Mouse (Mus musculus): ENCODE data around the gene Pfkp.
A peak's percentile ranks its signal among the peaks of the same experiment; 100 is the strongest.

Pfkp gene

DNA sequence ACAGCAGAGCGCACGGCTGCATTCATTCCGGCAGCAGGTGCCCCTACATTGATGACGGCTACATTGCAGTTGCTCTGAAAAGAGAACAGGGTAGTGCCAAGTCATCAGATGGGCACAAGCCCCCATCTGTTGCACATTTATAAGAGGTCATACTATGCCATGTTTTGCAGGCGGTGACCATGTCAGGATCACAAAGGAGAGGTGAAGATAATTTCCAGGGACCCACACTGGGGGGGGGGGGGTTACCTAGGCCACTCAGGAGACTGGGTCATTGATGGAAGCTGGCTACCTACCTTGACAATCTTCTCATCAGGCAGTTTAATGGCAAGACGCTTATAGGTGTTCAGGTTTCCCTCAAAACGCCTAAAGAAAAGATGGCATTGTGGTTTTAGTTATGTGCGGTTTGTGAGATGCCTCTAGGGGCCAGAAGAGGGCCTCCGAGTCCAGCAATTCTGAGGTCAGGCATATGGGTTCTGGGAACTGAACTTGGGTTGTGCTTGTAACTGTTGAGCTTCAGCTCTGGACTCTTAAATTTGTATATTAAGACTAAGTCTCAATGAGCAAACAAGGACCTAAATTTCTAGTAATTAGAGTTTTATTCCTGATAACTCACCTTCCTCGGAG is 45.7 kb downstream of the Pfkp start:
- peak; percentile 3 for DNase-seq (ENCODE audit: low read depth, low spot score)
- Histone ChIP-seq H3K27me3 (ENCODE audit: control insufficient read depth, insufficient read depth, low read length, poor library complexity, severe bottlenecking) (no peaks in the 10 kb centered on the region), H3K36me3 (ENCODE audit: control insufficient read depth, insufficient read depth, low read length, poor library complexity, severe bottlenecking) (no peaks in the 10 kb centered on the region)

DNA sequence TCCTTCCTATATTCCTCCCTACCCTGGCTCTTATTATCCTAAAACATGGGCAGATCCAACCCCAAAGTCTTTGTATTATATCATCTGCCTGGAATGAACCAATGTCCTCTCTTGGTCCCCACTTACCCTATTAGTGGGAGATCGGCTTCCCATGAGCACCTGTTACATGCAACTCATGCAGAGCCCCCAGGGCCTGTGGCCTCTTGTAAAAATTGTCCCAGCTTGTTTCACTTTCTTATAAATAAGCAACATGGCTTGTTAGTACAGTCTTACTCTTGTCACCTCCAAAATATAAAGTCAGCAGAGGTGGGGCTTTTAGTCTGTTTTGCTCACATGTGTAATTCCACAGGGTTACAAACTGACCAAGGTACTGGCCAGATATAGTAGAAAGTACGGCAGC is 46.9 kb downstream of the Pfkp start:
- DNase-seq (ENCODE audit: low read depth, low spot score), result no peak

DNA sequence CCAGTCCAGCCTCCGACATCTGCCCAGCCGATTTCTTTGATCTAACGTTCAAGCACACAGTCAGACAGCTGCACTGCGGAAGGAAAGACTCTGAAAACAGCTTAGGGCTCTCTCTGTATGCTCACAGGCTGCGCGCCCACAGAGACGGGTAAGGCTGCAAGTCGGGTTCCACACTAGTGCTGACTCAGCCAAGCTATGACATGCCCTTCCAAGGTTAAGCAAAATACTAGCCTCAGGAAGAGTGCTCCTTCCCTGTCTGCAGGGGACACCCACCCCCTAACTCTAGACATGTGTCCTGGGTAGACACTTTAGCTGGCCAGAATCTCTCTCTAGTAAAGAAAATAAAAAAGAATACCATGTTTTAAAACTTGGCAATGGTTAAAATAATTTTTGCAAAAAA is 48.0 kb downstream of the Pfkp start:
- no peak for DNase-seq (ENCODE audit: low read depth, low spot score)
- Histone ChIP-seq H3K27me3 (ENCODE audit: control insufficient read depth, insufficient read depth, low read length, poor library complexity, severe bottlenecking) (no peaks in the 10 kb centered on the region), H3K36me3 (ENCODE audit: control insufficient read depth, insufficient read depth, low read length, poor library complexity, severe bottlenecking) (no peaks in the 10 kb centered on the region)

More for the DNA sequence above, 46.9 kb downstream of the Pfkp start:
- H3K27me3 ChIP-seq (ENCODE audit: control insufficient read depth, insufficient read depth, low read length, poor library complexity, severe bottlenecking), result no peaks in the 10 kb centered on the region
- no peaks in the 10 kb centered on the region for H3K36me3 ChIP-seq (ENCODE audit: control insufficient read depth, insufficient read depth, low read length, poor library complexity, severe bottlenecking)

DNA sequence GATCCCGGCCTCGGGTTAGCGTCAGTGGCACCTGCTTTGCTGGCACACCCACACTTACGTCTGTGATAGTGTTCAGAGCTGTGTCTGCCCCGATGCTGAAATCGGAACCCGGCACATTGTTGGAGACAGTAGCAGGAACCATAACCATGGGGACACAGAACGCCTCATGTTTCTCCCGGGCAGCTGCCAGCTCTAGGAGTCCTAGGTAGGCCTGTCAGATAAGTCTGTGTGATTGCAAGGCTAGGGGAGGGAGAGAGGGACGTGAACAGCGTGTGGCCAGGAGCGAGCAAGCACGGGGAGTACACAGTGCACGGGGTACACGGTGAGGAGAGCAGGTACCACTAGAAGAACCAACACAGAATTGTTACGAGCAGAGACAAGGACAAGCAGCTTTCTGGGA is 50.8 kb downstream of the Pfkp start:
- no peak for DNase-seq (ENCODE audit: low read depth, low spot score)
- H3K36me3 ChIP-seq (ENCODE audit: control insufficient read depth, insufficient read depth, low read length, poor library complexity, severe bottlenecking), result peaks cover 3% of the 10 kb centered on the region; the same call in 1 of the 2 replicates
- no peaks in the 10 kb centered on the region for H3K27me3 ChIP-seq (ENCODE audit: control insufficient read depth, insufficient read depth, low read length, poor library complexity, severe bottlenecking)

DNA sequence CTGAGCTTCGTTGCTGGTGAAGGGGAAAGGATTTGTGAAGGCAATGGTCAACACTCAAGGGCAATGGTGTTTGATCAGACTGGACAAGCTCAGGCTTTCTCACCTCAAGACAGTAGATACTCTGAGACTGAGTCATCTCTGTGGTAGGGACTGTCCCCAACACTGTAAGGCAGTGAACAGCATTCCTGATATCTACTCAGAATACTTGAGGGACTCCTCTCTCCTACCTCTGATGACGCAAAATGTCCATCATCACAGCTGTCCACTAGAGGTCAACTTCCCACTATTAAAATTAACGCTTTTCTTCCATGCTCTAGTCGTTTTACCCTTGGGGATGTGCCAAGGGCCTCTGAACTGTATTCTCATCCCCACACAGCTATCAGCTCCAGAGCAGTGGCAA is 53.2 kb downstream of the Pfkp start:
- DNase-seq (ENCODE audit: low read depth, low spot score), result no peak
- Histone ChIP-seq H3K36me3 (ENCODE audit: control insufficient read depth, insufficient read depth, low read length, poor library complexity, severe bottlenecking) (peaks cover 3% of the 10 kb centered on the region), H3K27me3 (ENCODE audit: control insufficient read depth, insufficient read depth, low read length, poor library complexity, severe bottlenecking) (no peaks in the 10 kb centered on the region)

DNA sequence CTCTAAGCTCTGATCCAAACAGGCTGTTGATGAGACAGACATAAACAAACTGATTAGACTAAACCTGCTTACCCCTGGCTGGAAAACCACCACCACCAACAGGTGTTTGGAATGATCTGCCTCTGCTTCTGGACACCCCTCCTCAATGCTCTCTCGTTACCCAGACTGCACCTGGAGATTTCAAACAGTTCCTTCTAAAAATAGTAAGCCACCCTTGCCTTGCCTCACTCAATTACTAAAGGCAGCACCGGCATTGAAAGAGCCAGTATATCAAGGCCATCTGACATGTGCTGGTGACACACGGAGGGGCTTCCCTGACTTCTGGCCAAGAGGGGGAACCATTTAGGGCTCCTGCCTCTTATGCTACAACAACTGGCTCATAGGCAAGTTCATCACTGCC is 57.7 kb downstream of the Pfkp start:
- Histone ChIP-seq H3K27me3 (ENCODE audit: control insufficient read depth, insufficient read depth, low read length, poor library complexity, severe bottlenecking) (no peaks in the 10 kb centered on the region), H3K36me3 (ENCODE audit: control insufficient read depth, insufficient read depth, low read length, poor library complexity, severe bottlenecking) (peaks cover 3% of the 10 kb centered on the region)
- no peak for DNase-seq (ENCODE audit: low read depth, low spot score)

DNA sequence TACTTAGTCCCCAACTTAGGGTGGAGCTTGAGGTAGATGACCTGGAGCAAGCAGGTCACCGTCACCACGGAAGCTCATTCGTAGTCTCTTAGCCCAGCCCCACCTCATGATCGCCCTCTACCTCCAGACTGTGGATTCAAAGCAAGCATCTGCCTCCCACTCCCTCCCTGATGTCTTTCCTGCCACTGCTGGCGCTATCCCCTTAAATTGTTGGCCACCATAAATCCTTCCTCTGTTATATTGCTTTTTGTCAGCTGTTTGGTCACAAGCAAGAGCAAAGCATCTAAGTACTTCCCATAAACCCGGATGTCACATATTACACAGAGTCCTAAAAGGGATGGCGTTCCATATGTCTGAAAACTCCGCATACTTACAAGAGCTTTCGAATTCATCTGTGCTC is 62.6 kb downstream of the Pfkp start:
- Histone ChIP-seq H3K27me3 (ENCODE audit: control insufficient read depth, insufficient read depth, low read length, poor library complexity, severe bottlenecking) (no peaks in the 10 kb centered on the region), H3K36me3 (ENCODE audit: control insufficient read depth, insufficient read depth, low read length, poor library complexity, severe bottlenecking) (peaks cover 15% of the 10 kb centered on the region)
- no peak for DNase-seq (ENCODE audit: low read depth, low spot score)

DNA sequence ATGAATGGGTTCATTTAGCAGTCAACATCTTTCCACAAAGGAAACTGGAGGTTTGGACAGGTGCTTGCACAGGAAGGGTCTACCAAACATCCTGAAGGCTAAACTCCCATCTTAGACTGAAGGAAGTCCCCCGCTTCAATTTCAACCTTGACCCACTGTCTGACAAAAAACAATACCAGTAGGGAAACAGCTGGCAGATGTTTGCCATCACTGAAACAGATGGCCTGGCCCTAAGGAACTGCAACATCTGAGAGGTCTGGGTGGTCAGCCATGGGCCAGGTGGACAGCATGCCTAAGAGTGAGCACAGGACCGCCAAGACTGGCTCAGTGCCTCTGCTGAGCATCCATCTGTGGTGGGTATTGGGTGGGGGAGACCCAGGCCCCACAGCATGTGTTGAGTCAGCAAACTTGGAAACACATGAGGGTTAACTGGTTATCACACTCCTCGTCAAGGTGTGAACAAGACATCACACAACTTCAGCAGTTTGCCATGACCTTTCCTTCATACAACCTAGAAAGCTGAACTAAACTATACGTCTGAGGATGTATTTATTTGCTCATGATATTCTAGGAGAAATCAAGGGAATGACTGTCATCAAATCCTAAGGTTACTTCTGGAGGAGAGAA is 65.0 kb downstream of the Pfkp start:
- H3K36me3 ChIP-seq (ENCODE audit: control insufficient read depth, insufficient read depth, low read length, poor library complexity, severe bottlenecking), result peaks cover 20% of the 10 kb centered on the region
- H3K27me3 ChIP-seq (ENCODE audit: control insufficient read depth, insufficient read depth, low read length, poor library complexity, severe bottlenecking), result no peaks in the 10 kb centered on the region
- DNase-seq (ENCODE audit: low read depth, low spot score), result peak; percentile 3

DNA sequence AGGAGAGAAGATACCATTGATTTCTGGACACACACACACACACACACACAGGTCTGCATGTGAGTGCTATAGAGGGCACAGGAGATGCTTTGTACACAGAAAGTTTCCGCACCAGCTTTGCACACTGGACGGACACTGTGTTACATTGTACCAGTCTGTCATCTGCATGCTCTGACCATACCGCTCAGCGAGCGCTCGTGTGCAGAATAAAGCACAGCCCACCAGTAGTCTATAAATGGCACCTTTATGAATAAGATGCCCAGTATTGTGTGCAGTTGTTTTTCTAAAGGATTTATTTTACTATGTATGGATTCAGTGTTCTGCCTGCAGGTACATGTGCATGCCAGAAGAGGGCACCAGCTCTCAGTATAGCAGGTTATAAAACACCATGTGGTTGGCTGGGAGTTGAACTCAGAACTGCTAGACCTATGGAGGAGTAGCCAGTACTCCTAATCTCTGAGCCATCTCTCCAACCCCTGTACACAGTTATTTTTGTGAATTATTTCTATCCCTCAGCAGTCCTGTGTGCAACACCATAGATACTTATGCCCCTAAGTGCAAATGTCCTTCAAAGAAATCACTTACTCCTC is 72.6 kb downstream of the Pfkp start:
- Histone ChIP-seq H3K36me3 (ENCODE audit: control insufficient read depth, insufficient read depth, low read length, poor library complexity, severe bottlenecking) (peaks cover 9% of the 10 kb centered on the region), H3K27me3 (ENCODE audit: control insufficient read depth, insufficient read depth, low read length, poor library complexity, severe bottlenecking) (no peaks in the 10 kb centered on the region)
- DNase-seq (ENCODE audit: low read depth, low spot score), result peak; percentile 41

DNA sequence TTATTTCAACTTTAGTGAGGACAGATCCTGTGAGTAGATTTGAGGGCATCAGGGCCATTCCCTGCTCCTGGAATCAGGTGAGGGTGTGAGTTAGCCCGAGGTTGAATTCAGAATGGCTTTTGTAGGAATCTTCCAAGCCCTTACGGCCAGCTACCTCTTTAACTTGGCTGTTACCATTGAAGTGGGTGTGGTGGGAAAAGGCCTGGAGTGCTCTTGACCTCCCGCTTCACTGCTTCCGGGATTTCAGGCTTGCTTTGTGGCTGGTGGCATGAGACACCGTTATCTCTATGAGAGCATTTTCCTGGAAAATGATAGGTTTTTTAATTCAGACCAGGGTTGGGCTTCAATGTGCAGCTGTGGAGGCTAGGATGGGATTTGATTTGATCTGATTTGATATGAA is 83.0 kb downstream of the Pfkp start:
- H3K36me3 ChIP-seq (ENCODE audit: control insufficient read depth, insufficient read depth, low read length, poor library complexity, severe bottlenecking), result peaks cover 9% of the 10 kb centered on the region
- no peak for DNase-seq (ENCODE audit: low read depth, low spot score)
- H3K27me3 ChIP-seq (ENCODE audit: control insufficient read depth, insufficient read depth, low read length, poor library complexity, severe bottlenecking), result no peaks in the 10 kb centered on the region

DNA sequence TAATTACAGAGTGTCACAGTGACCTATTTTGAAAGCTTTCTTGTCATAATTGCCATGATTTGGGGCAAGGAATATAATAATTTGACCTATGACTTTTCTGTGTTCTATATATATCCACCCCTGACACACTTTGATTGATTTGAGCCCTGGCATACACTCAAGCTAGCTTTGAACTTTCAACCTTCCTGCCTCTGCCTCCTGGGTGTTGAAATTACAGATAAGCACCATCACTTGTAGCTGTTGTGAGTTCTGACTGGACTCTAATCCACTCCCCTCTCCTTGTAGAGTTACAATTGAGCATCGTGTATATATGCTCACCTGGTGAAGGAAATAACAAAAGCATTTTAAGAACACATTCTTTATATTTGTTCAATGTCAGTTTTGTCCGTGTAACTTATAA is 86.2 kb downstream of the Pfkp start:
- no peak for DNase-seq (ENCODE audit: low read depth, low spot score)

DNA sequence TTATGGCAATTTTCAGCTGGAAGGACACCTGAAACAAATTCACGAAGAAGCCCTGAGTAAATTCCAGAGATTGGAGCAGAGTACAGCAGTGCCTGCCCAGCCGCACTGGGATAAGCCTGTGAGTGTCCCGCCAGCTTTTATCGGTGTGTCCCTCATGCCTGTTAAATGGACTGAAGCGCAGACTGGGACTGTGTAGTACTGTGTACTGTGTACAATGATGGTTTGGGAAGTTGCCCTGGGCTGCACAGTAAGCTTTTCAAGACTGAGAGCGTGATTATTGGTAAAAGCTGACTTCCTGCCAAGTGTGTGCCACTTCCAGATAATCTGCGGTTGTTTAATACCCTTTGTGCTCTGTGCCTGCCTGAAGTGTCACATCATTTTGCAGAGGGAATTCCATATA is 90.8 kb downstream of the Pfkp start:
- H3K36me3 ChIP-seq (ENCODE audit: control insufficient read depth, insufficient read depth, low read length, poor library complexity, severe bottlenecking), result peaks cover 19% of the 10 kb centered on the region
- no peak for DNase-seq (ENCODE audit: low read depth, low spot score)

More for the DNA sequence above, 86.2 kb downstream of the Pfkp start:
- H3K36me3 ChIP-seq (ENCODE audit: control insufficient read depth, insufficient read depth, low read length, poor library complexity, severe bottlenecking), result peaks cover 16% of the 10 kb centered on the region
- H3K27me3 ChIP-seq (ENCODE audit: control insufficient read depth, insufficient read depth, low read length, poor library complexity, severe bottlenecking), result no peaks in the 10 kb centered on the region

DNA sequence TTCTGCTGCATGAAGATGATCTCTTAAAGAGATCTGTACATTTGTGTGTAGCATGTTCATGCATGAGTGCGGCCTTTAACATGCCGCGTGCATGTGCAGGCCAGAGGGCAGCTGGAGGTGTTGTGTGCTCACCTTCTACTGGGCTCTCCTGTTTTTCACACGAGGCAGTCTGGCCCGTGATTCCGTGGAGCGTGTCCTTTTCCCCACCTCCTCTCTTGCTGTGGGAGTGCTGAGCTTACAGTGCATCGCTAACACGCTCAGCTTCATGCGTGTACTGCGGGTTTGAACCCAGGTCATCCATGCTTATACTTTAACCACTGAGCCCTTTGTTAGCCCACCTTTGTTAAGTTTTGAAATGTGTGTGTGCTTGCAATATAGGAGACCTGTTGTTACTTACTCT is 92.9 kb downstream of the Pfkp start:
- DNase-seq (ENCODE audit: low read depth, low spot score), result no peak
- Histone ChIP-seq H3K27me3 (ENCODE audit: control insufficient read depth, insufficient read depth, low read length, poor library complexity, severe bottlenecking) (no peaks in the 10 kb centered on the region), H3K36me3 (ENCODE audit: control insufficient read depth, insufficient read depth, low read length, poor library complexity, severe bottlenecking) (peaks cover 16% of the 10 kb centered on the region)

More for the DNA sequence above, 90.8 kb downstream of the Pfkp start:
- no peaks in the 10 kb centered on the region for H3K27me3 ChIP-seq (ENCODE audit: control insufficient read depth, insufficient read depth, low read length, poor library complexity, severe bottlenecking)

DNA sequence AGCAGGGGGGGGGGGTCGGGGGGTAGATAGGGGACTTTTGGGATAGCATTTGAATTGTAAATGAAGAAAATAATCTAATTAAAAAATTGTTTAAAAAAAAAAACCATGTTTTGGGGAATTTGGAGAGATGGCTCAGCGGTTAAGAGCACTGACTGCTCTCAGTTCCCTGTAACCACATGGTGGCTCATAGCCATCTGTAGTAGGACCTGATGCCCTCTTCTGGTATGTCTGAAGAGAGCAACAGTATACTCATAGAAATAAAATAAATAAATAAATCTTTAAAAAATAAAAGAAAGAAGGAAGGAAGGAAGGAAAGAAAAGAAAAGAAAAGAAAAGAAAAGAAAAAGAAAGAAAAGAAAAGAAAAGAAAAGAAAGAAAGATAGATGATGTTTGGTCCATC is 94.9 kb downstream of the Pfkp start:
- DNase-seq (ENCODE audit: low read depth, low spot score), result peak; percentile 50
- no peaks in the 10 kb centered on the region for H3K27me3 ChIP-seq (ENCODE audit: control insufficient read depth, insufficient read depth, low read length, poor library complexity, severe bottlenecking)

DNA sequence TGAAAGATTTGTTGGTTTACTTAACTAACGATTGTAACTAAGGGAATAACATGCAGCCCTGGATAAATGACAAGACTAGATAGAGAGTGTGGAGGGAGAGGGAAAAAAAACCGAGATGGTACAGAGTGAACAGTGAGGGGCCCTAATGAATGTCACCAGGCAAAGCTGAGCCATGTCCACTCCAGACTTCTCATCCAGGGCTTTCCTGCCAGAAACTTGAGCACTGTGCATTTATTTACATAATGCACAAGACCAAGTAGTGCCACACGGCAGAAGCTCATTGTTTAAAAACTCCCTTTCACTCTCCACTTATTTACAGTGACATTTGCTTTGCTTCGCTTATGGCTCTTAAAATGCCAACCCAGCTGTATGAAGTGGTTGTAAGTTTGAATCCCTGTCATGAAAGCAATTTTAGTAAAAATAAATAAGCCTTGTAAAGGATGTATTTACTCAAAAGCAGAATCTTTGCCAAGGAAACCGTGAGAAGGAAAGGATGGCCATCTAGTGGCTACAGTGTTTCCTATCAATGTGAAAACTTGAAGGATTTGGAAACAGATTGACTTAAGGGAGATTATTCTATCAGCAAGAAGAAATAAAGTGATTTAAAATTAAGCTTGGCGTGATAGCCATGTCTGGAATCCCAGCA is 113.2 kb downstream of the Pfkp start:
- DNase-seq (ENCODE audit: low read depth, low spot score), result no peak
- H3K36me3 ChIP-seq (ENCODE audit: control insufficient read depth, insufficient read depth, low read length, poor library complexity, severe bottlenecking), result no peaks in the 10 kb centered on the region
- no peaks in the 10 kb centered on the region; the same call in 1 of the 2 replicates for H3K27me3 ChIP-seq (ENCODE audit: control insufficient read depth, insufficient read depth, low read length, poor library complexity, severe bottlenecking)

More for the DNA sequence above, 94.9 kb downstream of the Pfkp start:
- peaks cover 9% of the 10 kb centered on the region for H3K36me3 ChIP-seq (ENCODE audit: control insufficient read depth, insufficient read depth, low read length, poor library complexity, severe bottlenecking)
